Mouse (Mus musculus): ENCODE results near the gene Mmp9. TPM values are rescaled to one million over a fixed set of nuclear protein-coding genes. Genes with fewer than 3 reads are reported as not detected.
A peak's percentile ranks its signal among the peaks of the same experiment; 100 is the strongest.

Mmp9 gene
- polyA plus RNA-seq, 1 experiment from 2014 or later: 0.36 TPM

DNA sequence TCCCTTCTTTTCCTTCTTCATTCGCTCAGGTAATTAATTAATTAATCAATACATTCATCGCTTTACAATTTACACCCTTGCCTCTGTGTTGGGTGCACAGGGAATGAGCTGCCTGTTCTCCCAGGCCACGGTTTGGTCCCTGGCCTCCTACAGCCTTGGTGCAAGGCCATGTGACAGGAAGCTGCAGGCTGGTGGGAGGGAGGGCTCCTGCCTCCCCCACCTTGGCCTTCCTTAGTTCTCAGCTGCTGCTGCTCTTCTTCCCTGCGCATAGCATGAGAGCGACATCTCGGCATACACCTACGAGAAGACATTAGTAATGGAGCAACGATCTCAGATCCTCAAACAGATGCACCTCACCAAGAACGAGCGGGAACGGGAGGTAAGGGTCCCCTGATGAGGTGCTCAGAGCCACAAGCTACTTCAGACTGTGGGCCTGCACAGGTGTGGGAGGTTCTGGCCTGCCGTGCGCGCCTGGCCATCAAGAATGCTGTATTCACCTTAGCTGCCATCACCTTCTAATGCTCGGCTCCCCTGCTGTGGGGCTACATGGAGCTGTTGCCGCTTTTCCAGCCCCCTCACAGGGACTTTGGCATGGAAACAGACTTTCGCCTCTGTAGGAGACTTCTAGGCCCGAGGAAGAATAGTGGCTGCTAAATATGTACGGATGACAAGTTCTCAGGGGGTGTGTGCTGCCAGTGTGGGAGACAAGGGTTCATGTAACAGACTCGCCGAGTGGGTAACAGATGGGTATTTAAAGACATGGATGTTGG lies 54.3 kb downstream of the Mmp9 start:
- Histone ChIP-seq H3K4me1 (peaks cover 22% of the 10 kb centered on the region), H3K9ac (no peak overlapping the region), H3K4me3 (no peak overlapping the region), H3K36me3 (peaks cover 12% of the 10 kb centered on the region), H3K27me3 (replicated peaks) (peaks cover 88% of the 10 kb centered on the region), H3K4me2 (no peak overlapping the region), H3K9me3 (no peaks in the 10 kb centered on the region), H3K27ac (replicated peaks) (no peak overlapping the region)
- 49% methylated on average over 21 of the region's 21 CpGs for WGBS
- ATAC-seq (ENCODE audit: extremely low read depth, insufficient number of reproducible peaks, low FRiP score, low TSS enrichment): no peak

DNA sequence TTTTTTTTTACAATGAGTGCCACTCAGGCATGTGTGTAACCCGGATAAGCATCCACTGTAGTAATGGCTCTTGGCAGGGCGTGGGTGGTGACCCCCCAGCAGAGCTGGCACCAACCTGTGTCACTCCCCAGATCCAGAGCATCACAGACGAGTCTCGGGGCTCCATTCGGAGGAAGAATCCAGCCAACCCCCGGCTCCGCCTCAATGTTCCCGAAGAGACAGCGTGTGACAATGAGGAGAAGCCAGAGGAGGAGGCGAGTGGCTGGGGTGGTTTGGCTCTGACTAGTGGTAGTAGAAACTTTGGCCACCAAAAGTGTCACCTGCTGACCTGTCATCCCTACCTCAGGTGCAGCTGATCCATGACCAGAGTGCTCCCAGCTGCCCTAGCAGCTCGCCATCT lies 55.4 kb downstream of the Mmp9 start:
- Histone ChIP-seq H3K9ac (no peak overlapping the region), H3K27me3 (replicated peaks) (peaks cover 83% of the 10 kb centered on the region), H3K4me3 (no peak overlapping the region), H3K27ac (replicated peaks) (no peak overlapping the region), H3K9me3 (no peaks in the 10 kb centered on the region), H3K4me2 (no peak overlapping the region), H3K4me1 (peaks cover 22% of the 10 kb centered on the region), H3K36me3 (peaks cover 23% of the 10 kb centered on the region)
- ATAC-seq (ENCODE audit: extremely low read depth, insufficient number of reproducible peaks, low FRiP score, low TSS enrichment): no peak
- WGBS: 67% methylated on average over 11 of the region's 11 CpGs

DNA sequence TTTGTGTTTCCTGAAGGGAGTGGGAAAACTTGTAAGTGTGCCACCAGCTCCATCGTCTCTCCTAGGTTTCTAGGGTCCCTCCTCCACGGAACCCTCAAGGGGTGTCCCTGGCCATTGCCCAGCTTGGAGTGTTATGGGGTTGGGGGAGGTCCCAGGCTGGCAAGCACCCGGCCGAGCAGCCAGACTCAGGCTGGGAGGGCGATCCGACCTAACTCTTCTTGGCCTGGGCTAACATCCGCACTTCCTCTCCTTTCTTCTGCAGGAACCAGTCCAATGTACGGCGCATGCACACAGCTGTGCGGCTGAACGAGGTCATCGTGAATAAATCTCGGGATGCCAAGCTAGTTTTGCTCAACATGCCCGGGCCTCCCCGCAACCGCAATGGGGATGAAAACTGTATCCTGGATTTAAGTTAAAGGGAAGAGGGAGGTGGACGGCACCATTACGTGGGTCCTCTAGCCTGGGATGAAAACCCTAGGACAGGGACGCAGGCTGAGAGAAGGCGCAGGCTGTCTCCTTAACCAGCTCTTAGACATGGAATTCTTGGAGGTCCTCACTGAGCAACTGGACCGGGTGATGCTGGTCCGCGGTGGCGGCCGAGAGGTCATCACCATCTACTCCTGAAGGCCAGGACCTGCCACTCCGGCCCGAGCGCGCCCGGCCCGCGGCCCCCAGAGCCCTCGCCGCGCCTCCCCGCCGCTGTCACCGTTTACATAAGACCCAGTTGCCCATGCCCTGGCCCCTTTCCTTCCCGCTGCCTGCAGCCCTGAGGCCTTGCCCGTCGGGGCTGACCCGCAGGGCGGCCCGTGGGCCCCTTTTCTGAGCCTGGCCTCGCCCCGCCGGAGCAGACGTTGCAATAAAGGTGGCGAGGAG lies 56.5 kb downstream of the Mmp9 start:
- Histone ChIP-seq H3K9me3 (no peaks in the 10 kb centered on the region), H3K4me3 (peak overlapping the region; percentile 51), H3K9ac (peak overlapping the region; percentile 71), H3K36me3 (peaks cover 34% of the 10 kb centered on the region), H3K4me2 (peak overlapping the region; percentile 76), H3K27me3 (replicated peaks) (peaks cover 72% of the 10 kb centered on the region), H3K4me1 (peaks cover 22% of the 10 kb centered on the region), H3K27ac (replicated peaks) (no peak overlapping the region)
- ATAC-seq (ENCODE audit: extremely low read depth, insufficient number of reproducible peaks, low FRiP score, low TSS enrichment): no peak
- WGBS: 11% methylated on average over 49 of the region's 49 CpGs

DNA sequence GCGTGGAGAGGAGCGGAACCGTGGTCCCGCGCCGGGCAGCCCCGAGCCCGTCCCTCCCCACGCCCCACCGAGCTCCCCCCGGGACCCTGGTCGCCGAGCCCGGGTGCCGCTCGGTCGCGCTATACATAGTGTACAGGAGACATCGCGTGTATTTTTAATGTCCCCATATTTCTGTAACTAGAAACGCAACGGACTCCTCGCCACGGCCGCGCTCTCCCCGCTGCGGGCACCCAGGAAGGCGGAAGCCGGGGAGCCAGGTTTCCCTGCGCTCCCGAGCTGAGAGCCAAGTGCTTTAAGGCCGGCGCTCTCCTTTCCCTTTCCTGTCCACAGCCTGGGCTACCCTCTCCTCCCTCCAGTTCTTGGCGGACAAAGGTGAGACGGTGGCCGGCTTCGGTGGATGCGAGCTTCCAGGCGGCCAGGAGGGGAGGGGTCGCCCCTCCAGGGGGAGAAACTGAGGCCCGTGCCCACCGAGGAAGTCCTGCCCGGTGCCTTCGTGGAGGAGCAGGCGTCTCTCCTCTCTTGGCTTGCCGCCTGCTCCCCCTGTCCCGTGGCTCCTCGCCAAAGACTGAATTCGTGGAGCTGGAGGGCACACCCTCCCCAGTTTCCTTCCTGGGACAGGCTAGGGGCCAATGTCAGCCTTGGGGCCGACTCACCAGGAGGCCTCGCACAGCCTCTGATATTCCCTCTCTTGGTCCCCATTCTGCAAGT lies 57.3 kb downstream of the Mmp9 start:
- Histone ChIP-seq H3K4me2 (peak overlapping the region; percentile 76), H3K9me3 (no peaks in the 10 kb centered on the region), H3K9ac (peak overlapping the region; percentile 71), H3K27ac (replicated peaks) (no peak overlapping the region), H3K36me3 (peaks cover 42% of the 10 kb centered on the region), H3K4me3 (peak overlapping the region; percentile 51), H3K4me1 (peaks cover 22% of the 10 kb centered on the region), H3K27me3 (replicated peaks) (peaks cover 67% of the 10 kb centered on the region)
- WGBS: 1% methylated on average over 50 of the region's 52 CpGs
- no peak for ATAC-seq (ENCODE audit: extremely low read depth, insufficient number of reproducible peaks, low FRiP score, low TSS enrichment)

DNA sequence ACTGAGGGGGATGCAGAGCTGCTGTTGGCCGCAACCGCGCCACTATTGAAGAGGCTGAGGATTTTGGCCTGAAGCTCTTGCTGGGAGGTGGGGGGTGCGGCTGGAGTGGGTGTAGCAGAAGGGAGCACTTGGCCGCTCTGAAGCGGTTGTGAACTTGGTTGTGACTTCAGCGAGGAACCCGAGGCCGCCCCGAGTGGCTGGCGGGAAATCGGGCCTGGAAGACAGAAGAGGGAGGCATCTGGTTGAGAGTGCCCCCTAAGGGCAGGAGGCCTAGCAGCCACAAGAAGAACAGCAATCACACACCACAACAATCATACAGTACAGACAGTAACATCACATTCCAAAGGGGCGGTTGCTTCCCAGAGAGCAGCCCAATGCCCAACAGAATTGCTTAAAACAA lies 61.4 kb downstream of the Mmp9 start:
- no peaks in the 10 kb centered on the region for H3K9me3 ChIP-seq
- ATAC-seq (ENCODE audit: extremely low read depth, insufficient number of reproducible peaks, low FRiP score, low TSS enrichment): no peak
- H3K4me2 ChIP-seq: no peak overlapping the region
- no peak overlapping the region for H3K4me3 ChIP-seq
- no peak overlapping the region for H3K9ac ChIP-seq
- 84% methylated on average over 13 of the region's 13 CpGs for WGBS
- H3K27me3 ChIP-seq (replicated peaks): peaks cover 30% of the 10 kb centered on the region
- H3K36me3 ChIP-seq: peaks cover 83% of the 10 kb centered on the region
- no peak overlapping the region for H3K27ac ChIP-seq (replicated peaks)
- H3K4me1 ChIP-seq: peaks cover 20% of the 10 kb centered on the region

DNA sequence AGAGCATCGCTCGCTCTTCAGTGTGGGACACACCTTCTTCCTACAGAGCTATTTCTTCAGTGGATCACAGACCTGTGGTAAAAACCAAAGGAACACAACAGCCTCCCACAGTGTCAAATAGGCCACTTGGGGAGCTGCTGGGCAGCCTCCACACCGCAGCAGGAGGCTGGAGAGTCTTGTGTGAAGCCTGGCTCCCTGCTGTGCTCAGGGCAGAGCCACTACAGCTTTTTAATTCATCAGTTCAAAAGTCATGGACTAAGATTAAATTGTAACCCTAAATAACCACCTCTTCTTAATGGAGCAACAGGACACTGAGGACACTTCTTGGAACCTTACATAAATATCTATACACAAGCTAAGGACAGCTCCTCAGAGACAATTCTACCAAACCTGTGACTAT lies 62.5 kb downstream of the Mmp9 start:
- Histone ChIP-seq H3K27me3 (replicated peaks) (peaks cover 19% of the 10 kb centered on the region), H3K4me2 (no peak overlapping the region), H3K27ac (replicated peaks) (no peak overlapping the region), H3K9ac (no peak overlapping the region), H3K36me3 (peaks cover 94% of the 10 kb centered on the region), H3K9me3 (no peaks in the 10 kb centered on the region), H3K4me3 (no peak overlapping the region), H3K4me1 (peaks cover 9% of the 10 kb centered on the region)
- 87% methylated on average over 3 of the region's 3 CpGs for WGBS
- ATAC-seq (ENCODE audit: extremely low read depth, insufficient number of reproducible peaks, low FRiP score, low TSS enrichment): no peak

DNA sequence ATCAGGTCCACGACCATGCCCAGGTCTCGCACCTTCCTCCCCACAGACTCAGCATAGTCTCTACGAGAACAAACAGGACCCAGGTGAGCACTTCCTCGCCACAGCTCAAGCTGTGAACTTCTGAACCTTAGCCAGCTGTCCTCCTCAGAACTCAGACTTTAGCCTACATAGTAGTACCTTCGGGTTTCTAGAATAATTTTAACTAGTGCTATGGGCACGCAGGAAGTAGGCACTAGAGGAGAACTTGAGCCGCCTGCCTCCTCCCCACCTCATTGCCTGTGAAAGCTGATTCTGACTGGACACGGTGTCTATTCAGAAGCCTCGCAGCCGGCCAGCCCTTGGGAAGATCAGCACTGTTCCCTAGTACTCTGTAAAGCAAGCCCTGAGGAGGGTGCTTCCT lies 63.7 kb downstream of the Mmp9 start:
- Histone ChIP-seq H3K27ac (replicated peaks) (no peak overlapping the region), H3K4me2 (no peak overlapping the region), H3K36me3 (peaks cover 100% of the 10 kb centered on the region), H3K9ac (no peak overlapping the region), H3K4me1 (no peaks in the 10 kb centered on the region), H3K27me3 (replicated peaks) (peaks cover 7% of the 10 kb centered on the region), H3K9me3 (no peaks in the 10 kb centered on the region), H3K4me3 (no peak overlapping the region)
- WGBS: 87% methylated on average over 10 of the region's 10 CpGs
- no peak for ATAC-seq (ENCODE audit: extremely low read depth, insufficient number of reproducible peaks, low FRiP score, low TSS enrichment)

Other genes starting within 250 kb of the Mmp9 start
- not detected in 2 replicates for gene Spint4, start 242.3 kb upstream of the Mmp9 start, polyA plus RNA-seq (2015; fragmentation: Nextera tagmentation; extraction: Ambion mirVana)
- not detected in 2 replicates for gene Spint5, start 225.5 kb upstream of the Mmp9 start, polyA plus RNA-seq (2015; fragmentation: Nextera tagmentation; extraction: Ambion mirVana)
- 0.27 and 0.28 TPM in 2 replicates for gene Wfdc3, start 194.8 kb upstream of the Mmp9 start, polyA plus RNA-seq (2015; fragmentation: Nextera tagmentation; extraction: Ambion mirVana)
- gene Dnttip1, start 194.8 kb upstream of the Mmp9 start, polyA plus RNA-seq (2015; fragmentation: Nextera tagmentation; extraction: Ambion mirVana): 55.0 and 56.9 TPM in 2 replicates
- gene Ube2c, start 170.9 kb upstream of the Mmp9 start, polyA plus RNA-seq (2015; fragmentation: Nextera tagmentation; extraction: Ambion mirVana): 434 and 464 TPM in 2 replicates
- gene Tnnc2, start 160.8 kb upstream of the Mmp9 start, polyA plus RNA-seq (2015; fragmentation: Nextera tagmentation; extraction: Ambion mirVana): 1.0 and 3.8 TPM in 2 replicates
- 26.7 and 31.8 TPM in 2 replicates for gene Snx21, start 155.0 kb upstream of the Mmp9 start, polyA plus RNA-seq (2015; fragmentation: Nextera tagmentation; extraction: Ambion mirVana)
- 12.0 and 18.0 TPM in 2 replicates for gene Acot8, start 135.9 kb upstream of the Mmp9 start, polyA plus RNA-seq (2015; fragmentation: Nextera tagmentation; extraction: Ambion mirVana)
- 5.0 and 5.4 TPM in 2 replicates for gene Zswim3, start 135.7 kb upstream of the Mmp9 start, polyA plus RNA-seq (2015; fragmentation: Nextera tagmentation; extraction: Ambion mirVana)
- 8.7 and 9.0 TPM in 2 replicates for gene Zswim1, start 118.1 kb upstream of the Mmp9 start, polyA plus RNA-seq (2015; fragmentation: Nextera tagmentation; extraction: Ambion mirVana)
- not detected in 2 replicates for gene Spata25, start 112.2 kb upstream of the Mmp9 start, polyA plus RNA-seq (2015; fragmentation: Nextera tagmentation; extraction: Ambion mirVana)
- gene Ctsa, start 107.9 kb upstream of the Mmp9 start, polyA plus RNA-seq (2015; fragmentation: Nextera tagmentation; extraction: Ambion mirVana): 171 and 180 TPM in 2 replicates
- 44.5 and 46.7 TPM in 2 replicates for gene Neurl2, start 107.3 kb upstream of the Mmp9 start, polyA plus RNA-seq (2015; fragmentation: Nextera tagmentation; extraction: Ambion mirVana)
- 11.8 and 14.9 TPM in 2 replicates for gene Pltp, start 83.1 kb upstream of the Mmp9 start, polyA plus RNA-seq (2015; fragmentation: Nextera tagmentation; extraction: Ambion mirVana)
- 56.0 and 63.1 TPM in 2 replicates for gene Pcif1, start 61.5 kb upstream of the Mmp9 start, polyA plus RNA-seq (2015; fragmentation: Nextera tagmentation; extraction: Ambion mirVana)
- gene Zfp335, start 29.0 kb upstream of the Mmp9 start, polyA plus RNA-seq (2015; fragmentation: Nextera tagmentation; extraction: Ambion mirVana): 8.8 and 9.2 TPM in 2 replicates
- gene Slc12a5, start 20.0 kb downstream of the Mmp9 start, polyA plus RNA-seq (2015; fragmentation: Nextera tagmentation; extraction: Ambion mirVana): 0.42 and 0.56 TPM in 2 replicates
- gene Ncoa5, start 94.1 kb downstream of the Mmp9 start, polyA plus RNA-seq (2015; fragmentation: Nextera tagmentation; extraction: Ambion mirVana): 40.0 and 42.2 TPM in 2 replicates
- 7.6 and 8.5 TPM in 2 replicates for gene Cd40, start 114.8 kb downstream of the Mmp9 start, polyA plus RNA-seq (2015; fragmentation: Nextera tagmentation; extraction: Ambion mirVana)
- gene 1700025C18Rik, start 150.0 kb downstream of the Mmp9 start, polyA plus RNA-seq (2015; fragmentation: Nextera tagmentation; extraction: Ambion mirVana): not detected in 2 replicates

Data from heart, embryonic 13.5 days (tissue).